Mouse (Mus musculus) ovary, postnatal 36 days (tissue): ENCODE results near the gene Pdzd2.
A peak's percentile ranks its signal among the peaks of the same experiment; 100 is the strongest.

ENCODE experiments used
- DNase-seq: peaks from one replicate; pipeline ENCODE4 v3.0.0; 2022; ENCODE audit warnings: low spot score, mixed read lengths

Pdzd2 gene

DNA sequence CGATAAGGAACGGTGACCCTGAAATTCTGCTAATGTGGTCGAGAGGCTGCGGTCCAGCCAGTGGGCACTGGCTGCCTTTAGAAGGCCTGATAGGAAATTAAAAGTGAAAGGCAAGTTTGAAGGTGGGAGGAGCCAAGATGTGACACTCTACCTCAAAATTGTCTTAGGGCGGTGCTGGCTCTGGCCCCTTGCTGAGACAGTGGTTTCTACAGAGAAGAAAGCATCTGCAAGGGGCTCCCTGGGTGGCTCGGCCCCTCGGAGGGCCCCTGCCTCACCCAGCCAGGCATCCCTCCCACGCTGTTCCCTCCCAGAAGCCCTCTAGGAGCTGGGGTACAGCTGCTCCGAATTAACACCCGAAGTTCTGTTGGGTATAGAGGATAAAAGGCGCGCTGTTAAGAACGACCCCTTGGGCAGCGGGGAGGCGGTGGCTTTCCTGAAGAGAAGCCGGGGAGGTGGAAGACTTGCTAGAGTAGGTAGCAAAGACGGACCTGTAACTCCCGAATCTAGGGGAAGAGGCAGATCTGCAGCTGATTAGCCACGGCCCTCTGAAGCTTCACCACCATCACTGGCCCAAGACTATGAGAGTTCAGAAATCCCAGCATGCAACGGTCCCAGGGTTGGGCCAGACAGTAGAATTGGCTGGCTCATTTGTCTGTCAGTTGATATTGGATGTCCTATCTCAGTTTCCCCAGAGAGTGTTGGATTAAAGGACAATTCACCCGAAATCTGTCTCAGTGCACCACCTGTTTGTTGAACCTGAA is 71.8 kb downstream of the Pdzd2 start:
- DNase-seq: peak; percentile 8

DNA sequence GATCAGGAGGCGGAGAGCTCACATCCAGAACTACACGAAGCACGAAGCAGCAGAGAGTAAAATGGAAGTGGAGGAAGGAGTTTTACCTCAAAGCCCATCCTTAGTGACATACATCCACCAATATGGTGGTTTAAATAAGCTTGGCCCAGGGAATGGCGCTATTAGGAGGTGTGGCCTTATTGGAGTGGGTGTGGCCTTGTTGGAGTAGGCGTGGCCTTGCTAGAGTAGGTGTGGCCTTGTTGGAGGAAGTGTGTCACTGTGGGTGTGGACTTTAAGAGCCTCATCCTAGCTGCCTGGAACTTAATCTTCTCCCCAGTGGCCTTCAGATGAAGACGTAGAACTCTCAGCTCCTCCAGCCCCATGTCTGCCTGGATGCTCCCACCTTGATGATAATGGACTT is 73.8 kb downstream of the Pdzd2 start:
- DNase-seq: no peak

- no peak for DNase-seq
Measured at GRCm38 (mm10) chr15:12663351-12663750, 76.4 kb downstream of the Pdzd2 start.

- DNase-seq: no peak
Measured at GRCm38 (mm10) chr15:12660320-12660719, 79.4 kb downstream of the Pdzd2 start.

DNA sequence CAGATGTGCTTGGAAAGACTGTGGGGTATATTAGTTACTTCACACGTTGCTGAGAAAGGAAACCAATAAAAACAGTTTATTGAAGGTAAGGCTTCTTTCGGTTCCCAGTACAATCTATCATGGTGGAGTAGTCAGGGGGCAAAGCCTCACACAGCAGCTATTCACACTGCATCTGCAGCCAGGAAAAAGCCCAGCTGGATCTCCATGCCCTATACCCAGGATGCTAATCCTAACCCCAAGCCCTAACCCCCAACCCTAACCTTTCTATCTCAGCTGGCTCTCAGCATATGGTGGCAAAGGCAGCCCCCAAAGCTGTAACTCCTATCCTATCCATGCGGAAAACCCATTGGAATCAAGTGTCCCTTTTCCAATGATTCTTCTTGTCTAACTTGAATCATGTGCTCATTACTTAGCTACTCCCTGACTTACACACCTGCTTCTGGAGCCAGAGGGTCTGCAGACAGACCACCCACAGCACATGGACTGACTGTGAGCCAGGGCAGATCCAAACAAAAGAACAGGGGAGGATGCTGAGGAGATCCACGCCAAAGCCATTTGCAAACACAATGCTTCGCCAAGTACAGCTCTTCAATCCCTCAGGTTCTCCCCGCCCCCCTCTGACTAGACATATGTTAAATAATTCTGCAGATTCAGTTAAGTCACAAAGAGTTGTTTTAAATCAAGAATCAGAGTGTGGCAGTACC is 83.6 kb downstream of the Pdzd2 start:
- DNase-seq: no peak

- DNase-seq: no peak
Measured at GRCm38 (mm10) chr15:12655316-12655715, 84.4 kb downstream of the Pdzd2 start.

GRCm38 (mm10) chr15:12652336-12653031 is 87.2 kb downstream of the Pdzd2 start:
- DNase-seq: no peak

- no peak for DNase-seq
Measured at GRCm38 (mm10) chr15:12650236-12650635, 89.5 kb downstream of the Pdzd2 start.

DNA sequence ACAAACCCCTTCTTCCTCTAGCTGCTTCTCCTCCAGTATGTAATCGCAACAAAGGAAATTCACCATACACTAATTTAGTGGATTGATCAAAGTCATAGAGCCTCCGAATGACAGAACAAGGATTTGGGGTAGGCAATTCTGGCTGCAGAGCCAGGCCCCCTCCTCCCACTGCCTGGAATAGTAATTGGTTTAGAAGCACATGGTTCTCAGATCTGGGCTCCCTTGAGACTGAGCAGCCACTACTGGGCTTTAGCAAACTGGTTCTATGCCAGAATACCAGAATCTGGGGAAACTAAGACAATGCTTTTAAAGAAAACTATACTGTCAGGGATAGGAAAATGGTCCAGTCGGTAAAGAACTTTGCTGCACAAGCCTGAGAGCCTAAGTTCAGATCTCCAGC is 90.0 kb downstream of the Pdzd2 start:
- no peak for DNase-seq

DNA sequence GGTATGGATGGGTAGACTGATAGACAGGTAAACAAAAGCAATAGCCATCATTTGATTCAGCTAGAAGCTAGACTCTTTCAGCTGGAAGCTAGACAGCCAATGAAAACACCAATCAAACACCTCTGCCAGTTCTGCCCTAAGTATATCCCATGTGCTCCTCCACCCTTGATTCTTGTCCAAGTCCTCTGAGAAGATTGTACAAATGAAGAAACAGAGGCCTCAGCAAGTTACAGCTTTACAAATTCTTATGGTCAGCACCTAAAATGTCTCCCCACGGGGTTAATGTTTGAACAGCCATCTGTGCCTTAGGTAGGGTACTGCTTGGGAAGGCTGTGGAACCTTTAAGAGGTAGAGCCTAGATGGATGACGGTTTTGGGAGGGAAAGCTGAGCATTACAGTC is 90.6 kb downstream of the Pdzd2 start:
- no peak for DNase-seq

- DNase-seq: no peak
Measured at GRCm38 (mm10) chr15:12640755-12641154, 99.0 kb downstream of the Pdzd2 start.

DNA sequence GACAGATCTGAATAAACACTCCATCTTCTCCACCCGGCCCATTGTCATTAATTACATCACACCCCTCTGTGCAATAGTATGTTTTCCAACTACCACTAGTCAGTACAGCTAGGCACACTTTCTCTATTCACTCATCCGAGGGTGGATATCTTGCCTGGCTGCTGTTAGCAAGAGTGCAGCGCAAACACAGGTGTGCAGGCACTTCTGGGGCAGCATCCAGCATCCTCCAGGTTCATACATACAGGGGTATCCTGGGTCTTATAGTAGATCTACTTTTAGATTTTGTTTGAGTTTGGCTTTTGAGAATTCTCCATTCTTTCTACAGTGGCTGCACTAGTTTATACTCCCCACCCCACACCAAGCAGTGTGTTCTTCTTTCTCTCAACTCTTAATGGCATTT is 99.9 kb downstream of the Pdzd2 start:
- DNase-seq: no peak

GRCm38 (mm10) chr15:12639181-12639580 is 100.5 kb downstream of the Pdzd2 start:
- no peak for DNase-seq

DNA sequence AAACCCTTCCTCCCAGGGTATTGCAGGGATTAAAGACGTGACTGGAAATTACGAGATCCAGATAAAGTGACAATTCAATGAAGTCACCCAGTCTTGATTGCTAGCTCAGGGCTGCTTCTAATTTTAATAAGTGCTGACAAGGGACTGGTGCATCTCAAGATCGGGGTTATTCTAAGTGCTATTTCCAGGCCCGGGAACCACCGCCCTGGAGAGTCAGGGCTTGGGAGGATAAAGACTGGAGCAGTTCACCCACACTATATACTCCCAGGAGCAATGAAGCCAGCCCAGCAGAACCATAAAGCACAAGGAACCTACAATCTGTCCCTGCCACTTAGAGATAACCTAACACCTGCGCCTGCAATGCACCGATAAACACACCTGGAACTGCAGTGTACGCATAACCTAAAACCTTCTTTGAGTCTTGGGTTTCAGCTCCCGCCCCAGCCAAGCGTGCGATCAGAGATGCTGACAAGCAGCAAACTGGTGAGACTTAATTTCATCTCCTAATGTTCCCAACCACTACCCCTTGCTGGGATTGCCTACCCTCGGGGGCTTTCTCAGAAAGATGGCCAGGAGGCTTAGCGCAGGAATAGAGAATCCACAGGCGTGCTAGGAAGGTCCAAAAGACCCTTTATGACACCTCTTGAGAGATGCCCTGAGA is 101.2 kb downstream of the Pdzd2 start:
- DNase-seq: no peak

DNA sequence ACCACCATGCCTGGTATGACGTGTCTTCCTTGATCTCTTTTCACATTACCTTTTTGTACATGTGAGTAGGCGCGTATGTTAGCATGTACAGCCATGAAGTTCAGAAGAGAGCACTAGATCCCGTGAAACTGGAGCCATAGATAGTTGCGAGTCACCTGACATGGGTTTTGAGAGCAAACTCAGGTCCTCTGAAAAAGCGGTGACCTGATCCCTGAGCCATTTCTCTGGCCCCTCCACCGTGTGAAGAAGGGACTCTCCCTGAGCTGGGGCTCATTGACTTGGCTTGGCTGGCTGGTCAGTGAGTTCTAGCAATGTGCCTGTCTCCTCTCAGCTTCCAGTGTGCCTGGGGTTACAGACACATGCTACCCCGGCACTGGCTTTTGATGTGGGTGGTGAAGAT is 102.2 kb downstream of the Pdzd2 start:
- DNase-seq: no peak

DNA sequence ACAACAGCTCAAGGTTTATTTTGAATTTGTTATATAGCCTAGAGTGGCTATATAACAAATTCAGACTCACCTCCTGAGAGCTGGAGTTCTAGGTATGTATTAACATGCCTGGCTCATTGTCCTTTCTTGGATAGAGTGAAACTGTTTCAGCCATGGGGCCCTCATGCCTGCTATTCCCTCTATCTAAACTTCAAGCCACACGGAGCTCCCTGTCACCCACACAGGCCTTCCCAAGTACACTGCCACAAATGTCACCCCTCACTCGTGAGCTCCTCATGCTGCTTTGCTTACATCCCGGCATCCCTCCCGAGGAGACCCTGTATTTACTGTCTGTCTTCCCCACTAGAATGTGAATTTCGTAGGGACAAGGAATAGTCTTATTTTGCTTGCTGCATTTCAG is 103.3 kb downstream of the Pdzd2 start:
- DNase-seq: no peak

- DNase-seq: no peak
Measured at GRCm38 (mm10) chr15:12634921-12635320, 104.8 kb downstream of the Pdzd2 start.

GRCm38 (mm10) chr15:12629164-12629563 is 110.6 kb downstream of the Pdzd2 start:
- no peak for DNase-seq

DNA sequence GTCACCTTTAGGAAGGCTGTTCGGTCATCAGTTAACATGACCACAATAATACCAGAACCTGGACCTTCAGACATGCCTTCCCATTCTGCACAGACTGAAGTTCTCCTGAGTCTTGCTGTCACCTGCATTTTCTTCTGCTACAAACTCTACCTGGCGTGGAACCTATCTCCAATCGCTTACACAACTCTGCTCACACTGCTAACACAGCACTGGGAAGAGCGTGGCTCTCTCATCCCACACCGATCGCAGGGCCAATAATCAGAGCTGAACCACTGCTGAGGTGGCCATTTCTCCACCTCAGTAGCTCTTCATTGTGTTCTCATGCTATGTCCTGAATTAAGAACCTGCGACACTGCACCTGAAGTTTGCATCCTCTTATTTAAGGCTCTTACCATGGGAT is 111.3 kb downstream of the Pdzd2 start:
- no peak for DNase-seq

DNA sequence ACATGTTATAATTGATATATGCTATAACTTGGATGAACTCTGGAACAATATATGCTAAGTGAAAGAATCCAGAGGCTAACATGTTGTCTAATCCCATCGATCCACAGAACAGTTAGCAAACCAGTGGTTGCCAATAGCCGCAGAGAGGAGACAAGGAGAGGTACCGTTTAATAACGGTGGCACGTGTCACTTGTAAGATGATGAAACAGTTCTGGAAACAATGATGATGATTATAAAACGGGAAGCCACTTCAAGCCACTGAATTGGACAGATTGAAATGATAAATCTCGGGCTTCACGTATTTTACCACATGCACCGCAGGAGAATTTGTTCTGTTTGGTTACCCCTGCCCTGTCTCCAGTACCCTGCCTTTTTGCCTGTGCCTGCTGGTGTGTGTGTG is 112.8 kb downstream of the Pdzd2 start:
- DNase-seq: no peak

- DNase-seq: no peak
Measured at GRCm38 (mm10) chr15:12626166-12626565, 113.6 kb downstream of the Pdzd2 start.

DNA sequence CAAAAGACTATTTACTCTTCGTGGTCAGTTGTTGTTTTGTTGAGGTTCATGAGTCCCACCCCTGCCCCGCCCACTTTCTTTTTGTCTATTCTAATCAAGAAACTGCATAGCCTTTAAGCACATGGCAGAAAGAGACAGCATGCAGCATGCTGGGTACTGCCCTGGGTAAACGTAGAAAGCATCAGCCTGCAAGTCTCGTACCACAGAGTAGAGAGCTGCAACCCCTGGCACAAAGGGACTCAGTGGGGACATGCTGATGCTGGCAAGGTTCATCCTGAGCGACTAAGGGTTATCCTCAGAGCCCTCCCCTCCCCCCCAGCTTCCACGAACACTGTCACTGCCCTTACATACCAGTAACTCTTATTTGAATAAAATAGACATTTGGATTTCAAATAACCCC is 114.2 kb downstream of the Pdzd2 start:
- DNase-seq: no peak

GRCm38 (mm10) chr15:12623521-12623920 is 116.2 kb downstream of the Pdzd2 start:
- DNase-seq: no peak
